Mouse (Mus musculus): ENCODE data around the gene Olfr181. TPM values are rescaled to one million over a fixed set of nuclear protein-coding genes. Genes with fewer than 3 reads are reported as not detected.

Gene Olfr181
- not detected for polyA plus RNA-seq (2014; fragmentation: Illumina TruSeq; extraction: RNeasy Lipid Tissue Mini Kit (QIAGEN cat#74804); ENCODE audit: low read depth, low replicate concordance)

GRCm38 (mm10) chr16:58928655-58929054, at the start of gene Olfr181:
Olfr181 (minus strand) TSS chr16:58928755.

GRCm38 (mm10) chr16:58929292-58929691, 737 bp upstream of the Olfr181 start, which contains the start of gene Olfr180:
Olfr180 (minus strand) TSS chr16:58929392.

GRCm38 (mm10) chr16:58891963-58892362, 36.6 kb downstream of the Olfr181 start, which contains the start of gene Olfr178:
Olfr178 (minus strand) TSS chr16:58892063.

Other genes starting within 250 kb of the Olfr181 start
- gene Gpr15, start 209.7 kb downstream of the Olfr181 start, polyA plus RNA-seq (2014; fragmentation: Illumina TruSeq; extraction: RNeasy Lipid Tissue Mini Kit (QIAGEN cat#74804); ENCODE audit: low read depth, low replicate concordance): not detected
- 39.4 TPM for gene Cldnd1, start 200.8 kb downstream of the Olfr181 start, polyA plus RNA-seq (2014; fragmentation: Illumina TruSeq; extraction: RNeasy Lipid Tissue Mini Kit (QIAGEN cat#74804); ENCODE audit: low read depth, low replicate concordance)
- gene Olfr172, start 165.6 kb downstream of the Olfr181 start, polyA plus RNA-seq (2014; fragmentation: Illumina TruSeq; extraction: RNeasy Lipid Tissue Mini Kit (QIAGEN cat#74804); ENCODE audit: low read depth, low replicate concordance): not detected
- gene Olfr173, start 128.5 kb downstream of the Olfr181 start, polyA plus RNA-seq (2014; fragmentation: Illumina TruSeq; extraction: RNeasy Lipid Tissue Mini Kit (QIAGEN cat#74804); ENCODE audit: low read depth, low replicate concordance): not detected
- gene Olfr175-ps1, start 102.0 kb downstream of the Olfr181 start, polyA plus RNA-seq (2014; fragmentation: Illumina TruSeq; extraction: RNeasy Lipid Tissue Mini Kit (QIAGEN cat#74804); ENCODE audit: low read depth, low replicate concordance): not detected
- gene Olfr177, start 54.0 kb downstream of the Olfr181 start, polyA plus RNA-seq (2014; fragmentation: Illumina TruSeq; extraction: RNeasy Lipid Tissue Mini Kit (QIAGEN cat#74804); ENCODE audit: low read depth, low replicate concordance): not detected
- gene Olfr178, start 36.7 kb downstream of the Olfr181 start, polyA plus RNA-seq (2014; fragmentation: Illumina TruSeq; extraction: RNeasy Lipid Tissue Mini Kit (QIAGEN cat#74804); ENCODE audit: low read depth, low replicate concordance): not detected
- gene Olfr180, start 637 bp upstream of the Olfr181 start, polyA plus RNA-seq (2014; fragmentation: Illumina TruSeq; extraction: RNeasy Lipid Tissue Mini Kit (QIAGEN cat#74804); ENCODE audit: low read depth, low replicate concordance): not detected
- gene Olfr183, start 66.6 kb upstream of the Olfr181 start, polyA plus RNA-seq (2014; fragmentation: Illumina TruSeq; extraction: RNeasy Lipid Tissue Mini Kit (QIAGEN cat#74804); ENCODE audit: low read depth, low replicate concordance): not detected
- gene Olfr186, start 101.5 kb upstream of the Olfr181 start, polyA plus RNA-seq (2014; fragmentation: Illumina TruSeq; extraction: RNeasy Lipid Tissue Mini Kit (QIAGEN cat#74804); ENCODE audit: low read depth, low replicate concordance): not detected
- not detected for gene Olfr187, start 111.0 kb upstream of the Olfr181 start, polyA plus RNA-seq (2014; fragmentation: Illumina TruSeq; extraction: RNeasy Lipid Tissue Mini Kit (QIAGEN cat#74804); ENCODE audit: low read depth, low replicate concordance)
- gene Olfr190, start 149.2 kb upstream of the Olfr181 start, polyA plus RNA-seq (2014; fragmentation: Illumina TruSeq; extraction: RNeasy Lipid Tissue Mini Kit (QIAGEN cat#74804); ENCODE audit: low read depth, low replicate concordance): not detected
- not detected for gene Olfr191, start 161.1 kb upstream of the Olfr181 start, polyA plus RNA-seq (2014; fragmentation: Illumina TruSeq; extraction: RNeasy Lipid Tissue Mini Kit (QIAGEN cat#74804); ENCODE audit: low read depth, low replicate concordance)
- gene Olfr193, start 183.1 kb upstream of the Olfr181 start, polyA plus RNA-seq (2014; fragmentation: Illumina TruSeq; extraction: RNeasy Lipid Tissue Mini Kit (QIAGEN cat#74804); ENCODE audit: low read depth, low replicate concordance): not detected
- gene Olfr194, start 192.3 kb upstream of the Olfr181 start, polyA plus RNA-seq (2014; fragmentation: Illumina TruSeq; extraction: RNeasy Lipid Tissue Mini Kit (QIAGEN cat#74804); ENCODE audit: low read depth, low replicate concordance): not detected
- gene Olfr195, start 218.3 kb upstream of the Olfr181 start, polyA plus RNA-seq (2014; fragmentation: Illumina TruSeq; extraction: RNeasy Lipid Tissue Mini Kit (QIAGEN cat#74804); ENCODE audit: low read depth, low replicate concordance): not detected
- not detected for gene Olfr196, start 241.7 kb upstream of the Olfr181 start, polyA plus RNA-seq (2014; fragmentation: Illumina TruSeq; extraction: RNeasy Lipid Tissue Mini Kit (QIAGEN cat#74804); ENCODE audit: low read depth, low replicate concordance)

All from liver, adult 10 weeks (tissue).